Mouse (Mus musculus) heart, postnatal 0 days (tissue): ENCODE data around the gene 2310011J03Rik. TPM values are rescaled to one million over a fixed set of nuclear protein-coding genes. Genes with fewer than 3 reads are reported as not detected.

ENCODE experiments used
- ATAC-seq: fragments of 200-750 bp; cut with Nextera tagmentation; 2 replicates; pipeline ENCODE4 v1.8.0; 2017; ENCODE audit warnings: low read depth, moderate number of reproducible peaks, moderate library complexity; ENCODE audit not compliant: insufficient read depth
- DNase-seq: peaks from one replicate; pipeline ENCODE4 v3.0.0-alpha.2; 2016; ENCODE audit warnings: low spot score
- H3K27ac ChIP-seq: fragments of 300-500 bp; sonication (generic); 2 replicates; pipeline ENCODE4 v1.5.1; 2014; ENCODE audit warnings: low read depth, mild to moderate bottlenecking
- H3K27me3 ChIP-seq: fragments of 300-500 bp; sonication (generic); 2 replicates; pipeline ENCODE4 v1.6.1; 2014; ENCODE audit warnings: low read length, mixed read lengths; ENCODE audit not compliant: control insufficient read depth, insufficient read depth
- H3K36me3 ChIP-seq: fragments of 300-500 bp; sonication (generic); replicated peaks from 2 replicates; pipeline ENCODE4 v1.6.1; 2014; ENCODE audit warnings: low read length, mixed read lengths; ENCODE audit not compliant: control insufficient read depth, insufficient read depth
- H3K4me1 ChIP-seq: fragments of 300-500 bp; sonication (generic); 2 replicates; pipeline ENCODE4 v1.6.1; 2014; ENCODE audit warnings: antibody characterized with exemption; ENCODE audit not compliant: control insufficient read depth, insufficient read depth
- H3K4me2 ChIP-seq: fragments of 300-500 bp; sonication (generic); 2 replicates; pipeline ENCODE4 v1.6.1; 2014; ENCODE audit warnings: low read depth, mild to moderate bottlenecking, low read length, moderate library complexity
- H3K4me3 ChIP-seq: fragments of 300-500 bp; sonication (generic); 2 replicates; pipeline ENCODE4 v1.5.1; 2014; ENCODE audit warnings: low read depth, low read length
- H3K9ac ChIP-seq: fragments of 300-500 bp; sonication (generic); replicated peaks from 2 replicates; pipeline ENCODE4 v1.6.1; 2014; ENCODE audit warnings: low read depth, low read length, mixed read lengths
- H3K9me3 ChIP-seq: fragments of 300-500 bp; sonication (generic); replicated peaks from 2 replicates; pipeline ENCODE4 v1.6.1; 2016; ENCODE audit warnings: low read length; ENCODE audit not compliant: control insufficient read depth
- CTCF ChIP-seq: IDR thresholded peaks from 2 replicates; pipeline ENCODE4 v1.5.1; 2016; ENCODE audit warnings: antibody characterized with exemption, control low read depth, low read depth
- EP300 ChIP-seq: IDR thresholded peaks from 2 replicates; pipeline ENCODE4 v1.6.1; 2016; ENCODE audit warnings: antibody characterized with exemption, low read depth
- WGBS: fragments of 180-500 bp; shearing (Covaris S2); extraction: QIAGEN DNeasy Blood & Tissue Kit; methylation state at CpG from one replicate; pipeline ENCODE4 v1.1.7; 2014; 5-methylcytosine and 5-hydroxymethylcytosine counted together
- polyA plus RNA-seq: library from polyadenylated mRNA; unstranded; fragments of >200 nt; fragmentation: Nextera tagmentation; extraction: Ambion mirVana; gene quantifications from 2 replicates; pipeline ENCODE4 v1.2.1, GENCODE M21; 2015
- total RNA-seq: library from RNA; depleted of rRNA; stranded (reverse); fragments of >200 nt; gene quantifications from 2 replicates; pipeline ENCODE4 v1.2.3, GENCODE M21; 2014; ENCODE audit warnings: low replicate concordance

2310011J03Rik gene
- total and polyA plus RNA-seq, 2 experiments from 2014 or later, result 13.5 to 37.4 TPM

DNA sequence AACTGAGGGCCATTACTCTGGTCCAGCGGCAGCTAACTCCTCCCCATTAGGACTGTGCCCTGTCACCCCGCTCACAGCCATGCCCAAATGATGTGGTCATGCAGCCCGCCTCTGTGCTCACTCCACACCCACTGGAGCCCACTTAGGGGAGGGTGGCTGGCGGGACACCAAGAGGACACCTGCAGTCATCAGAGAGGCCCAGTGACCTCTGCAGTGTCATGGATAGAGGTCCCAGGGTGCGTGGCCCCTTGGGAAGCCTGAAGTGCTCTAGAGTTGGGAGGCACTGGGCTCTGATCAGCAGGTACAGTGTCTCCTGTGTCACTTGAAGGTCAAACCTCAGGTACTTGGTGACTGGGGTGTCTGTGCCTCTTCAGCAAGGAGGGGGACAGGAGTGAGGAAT is 23.5 kb downstream of the 2310011J03Rik start:
- no peak overlapping the region for H3K4me3 ChIP-seq
- WGBS, result 72% methylated on average over 5 of the region's 5 CpGs
- H3K9ac ChIP-seq, result no peak overlapping the region
- H3K9me3 ChIP-seq, result no peaks in the 10 kb centered on the region
- no peak overlapping the region for H3K27ac ChIP-seq
- peak overlapping the region; percentile 64; the same call in 1 of the 2 replicates for H3K4me2 ChIP-seq
- H3K4me1 ChIP-seq, result peaks cover 5% of the 10 kb centered on the region; the same call in 1 of the 2 replicates
- no peak for ATAC-seq
- H3K27me3 ChIP-seq, result peaks cover 42% of the 10 kb centered on the region
- H3K36me3 ChIP-seq, result peaks cover 14% of the 10 kb centered on the region
- no peak for DNase-seq
- TF ChIP-seq CTCF (no peak), EP300 (no peak)

DNA sequence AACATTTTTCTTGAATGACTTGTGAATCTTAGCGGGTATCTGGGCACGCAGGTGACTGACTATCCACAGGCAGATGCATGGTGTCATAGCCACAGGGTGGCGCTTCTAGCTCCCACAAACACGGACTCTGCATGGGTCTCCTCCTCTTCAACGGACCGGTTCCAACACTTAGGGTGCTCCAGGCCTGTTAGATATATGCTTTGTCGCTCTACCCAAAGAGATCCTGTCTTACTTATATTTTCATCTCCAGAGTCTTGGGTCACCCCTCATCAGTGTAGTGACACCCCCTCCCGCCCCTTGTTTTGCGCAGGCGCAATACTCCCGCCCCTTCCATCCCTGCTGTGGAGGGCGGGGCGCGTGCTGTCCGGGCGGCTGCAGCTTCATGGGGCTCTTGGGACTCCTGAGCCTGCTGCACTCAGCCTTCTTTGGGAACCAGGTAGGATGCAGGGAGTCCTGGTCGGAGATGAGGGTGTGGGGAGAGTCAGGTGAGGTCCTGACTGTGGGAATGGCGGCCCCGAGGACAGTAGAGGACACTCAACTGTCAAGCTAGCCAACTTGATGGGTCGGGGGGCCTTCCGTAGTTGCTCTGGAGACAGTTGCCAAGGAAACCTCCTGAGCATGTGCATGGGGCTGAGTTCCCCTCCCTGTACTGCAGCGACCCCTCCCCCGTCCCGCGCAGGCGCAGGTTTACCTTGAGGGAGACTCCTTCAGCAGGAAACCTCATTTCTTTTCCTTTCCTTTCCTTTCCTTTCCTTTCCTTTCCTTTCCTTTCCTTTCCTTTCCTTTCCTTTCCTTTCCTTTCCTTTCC is 24.5 kb downstream of the 2310011J03Rik start, which contains the start of gene Apc2:
Gene Apc2 (plus strand): TSS at position 360 of the 808 bp plus-strand sequence.
- WGBS, result 4% methylated on average over 25 of the region's 26 CpGs
- H3K27ac ChIP-seq, result no peak within 1 kb of the TSS; the same call in 1 of the 2 replicates

DNA sequence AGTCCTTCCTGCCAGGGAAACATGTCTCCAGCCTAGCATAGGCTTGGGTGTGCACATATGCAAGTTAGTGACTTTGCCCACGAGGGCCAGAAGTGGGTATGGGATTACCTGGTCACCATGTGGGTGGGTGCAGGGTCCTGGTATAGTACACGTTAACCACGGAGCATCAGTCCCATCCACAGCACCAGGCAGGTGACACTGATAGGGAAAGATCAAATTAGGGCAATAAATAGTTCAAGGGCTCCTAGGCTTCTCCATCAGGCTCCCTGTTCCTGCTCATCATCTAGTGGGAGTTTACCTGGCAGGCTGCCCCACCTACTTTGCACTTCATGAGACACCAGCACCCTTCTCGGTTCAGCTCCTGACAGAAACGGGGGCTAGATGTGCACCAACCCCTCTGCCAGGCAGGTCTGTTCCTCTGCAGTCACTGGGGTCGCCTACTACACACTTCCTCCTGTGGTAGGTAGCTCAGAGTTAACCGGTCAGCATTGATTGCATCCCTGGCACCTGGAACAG is 25.5 kb downstream of the 2310011J03Rik start:
- Histone ChIP-seq H3K9ac (0 out of 2 replicates have a peak overlapping the region, but pooled peaks have one; percentile 37), H3K4me3 (no peak overlapping the region), H3K4me2 (no peak overlapping the region)

More for the DNA sequence above, 24.5 kb downstream of the 2310011J03Rik start, which contains the start of gene Apc2:
- peaks cover 14% of the 10 kb centered on the region for H3K36me3 ChIP-seq
- TF ChIP-seq EP300, result no peak
- peak; percentile 61 for TF ChIP-seq CTCF
- peak; percentile 72 for DNase-seq
- ATAC-seq, result peak; percentile 19; the same call in 1 of the 2 replicates
- 0 out of 2 replicates have a peak, but pooled peaks cover 4% of the 10 kb centered on the region for H3K4me1 ChIP-seq
- H3K4me2 ChIP-seq, result peak within 1 kb of the TSS; percentile 64
- H3K9ac ChIP-seq, result peak within 1 kb of the TSS; percentile 37
- no peaks in the 10 kb centered on the region for H3K9me3 ChIP-seq
- peak within 1 kb of the TSS; percentile 43 for H3K4me3 ChIP-seq
- peaks cover 33% of the 10 kb centered on the region for H3K27me3 ChIP-seq

DNA sequence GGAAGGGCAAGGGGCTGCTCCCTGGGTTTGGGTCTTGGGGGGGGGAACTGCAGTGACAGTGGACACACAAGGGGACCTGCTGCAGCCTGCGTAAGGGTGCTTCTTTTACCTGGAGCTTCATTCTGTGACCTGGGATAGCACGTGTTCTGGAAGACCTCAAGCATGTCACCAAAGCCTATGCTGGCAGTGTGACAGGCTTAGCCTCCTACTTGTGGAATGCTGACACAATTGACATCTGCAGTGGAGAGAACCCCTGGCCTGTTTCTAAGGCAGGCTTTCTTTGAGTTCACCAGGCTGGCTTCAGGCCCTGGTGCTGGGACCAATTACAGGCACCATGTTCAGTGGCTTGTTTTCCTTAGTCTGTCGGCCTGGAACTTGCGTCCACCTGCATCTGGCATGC is 26.0 kb downstream of the 2310011J03Rik start:
- DNase-seq (no peak), ATAC-seq (no peak)
- H3K4me1 ChIP-seq, result 0 out of 2 replicates have a peak, but pooled peaks cover 4% of the 10 kb centered on the region
- H3K27me3 ChIP-seq, result peaks cover 18% of the 10 kb centered on the region
- no peak overlapping the region for H3K27ac ChIP-seq
- no peak overlapping the region for H3K4me3 ChIP-seq
- H3K9me3 ChIP-seq, result no peaks in the 10 kb centered on the region
- no peak for TF ChIP-seq EP300
- no peak overlapping the region for H3K4me2 ChIP-seq
- H3K9ac ChIP-seq, result no peak overlapping the region
- 63% methylated on average over 4 of the region's 4 CpGs for WGBS
- peaks cover 14% of the 10 kb centered on the region for H3K36me3 ChIP-seq

More for the DNA sequence above, 25.5 kb downstream of the 2310011J03Rik start:
- peaks cover 23% of the 10 kb centered on the region for H3K27me3 ChIP-seq
- DNase-seq, result no peak
- H3K27ac ChIP-seq, result no peak overlapping the region; the same call in 1 of the 2 replicates
- H3K9me3 ChIP-seq, result no peaks in the 10 kb centered on the region
- H3K4me1 ChIP-seq, result 0 out of 2 replicates have a peak, but pooled peaks cover 4% of the 10 kb centered on the region
- WGBS, result 54% methylated on average over 7 of the region's 7 CpGs
- peaks cover 14% of the 10 kb centered on the region for H3K36me3 ChIP-seq
- TF ChIP-seq EP300, result no peak
- no peak for TF ChIP-seq CTCF
- no peak for ATAC-seq

DNA sequence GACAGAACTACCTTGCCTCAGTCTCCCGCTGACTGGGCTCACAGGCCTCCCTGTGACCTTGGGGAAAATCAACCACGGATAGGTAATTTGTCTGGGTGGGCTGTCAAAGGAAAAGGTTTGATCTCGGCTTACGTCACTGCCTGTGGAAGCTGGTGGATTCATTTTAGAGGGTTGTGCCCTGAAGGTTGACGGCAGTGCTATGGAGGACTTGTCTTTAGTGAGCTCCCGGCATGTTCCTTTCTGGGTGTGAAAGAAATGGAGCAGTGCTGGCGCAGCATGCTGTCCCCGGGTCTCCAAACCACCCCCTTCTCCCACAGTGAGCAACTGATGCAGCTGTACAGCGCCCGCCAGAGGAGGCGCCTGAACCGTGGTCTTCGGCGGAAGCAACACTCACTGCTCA is 27.0 kb downstream of the 2310011J03Rik start:
- Histone ChIP-seq H3K9ac (peak overlapping the region; percentile 94), H3K9me3 (no peaks in the 10 kb centered on the region), H3K27me3 (peaks cover 8% of the 10 kb centered on the region), H3K4me3 (peak overlapping the region; percentile 80), H3K4me2 (peak overlapping the region; percentile 71), H3K27ac (peak overlapping the region; percentile 88), H3K4me1 (0 out of 2 replicates have a peak, but pooled peaks cover 4% of the 10 kb centered on the region), H3K36me3 (peaks cover 14% of the 10 kb centered on the region)
- WGBS, result 24% methylated on average over 14 of the region's 14 CpGs
- DNase-seq, result no peak
- no peak for ATAC-seq
- TF ChIP-seq CTCF (no peak), EP300 (no peak)
